Mouse (Mus musculus) neural tube, embryonic 13.5 days (tissue): ENCODE results near the gene Klhl42. TPM values are rescaled to one million over a fixed set of nuclear protein-coding genes. Genes with fewer than 3 reads are reported as not detected.

Experiments used
- ATAC-seq: fragments of 200-750 bp; cut with Nextera tagmentation; 2 replicates; pipeline ENCODE4 v1.8.0; 2017; ENCODE audit warnings: low read depth, mild to moderate bottlenecking, moderate TSS enrichment, moderate library complexity
- H3K27ac ChIP-seq: fragments of 300-500 bp; sonication (generic); replicated peaks from 2 replicates; pipeline ENCODE4 v1.5.1; 2015; ENCODE audit warnings: moderate library complexity, mild to moderate bottlenecking, inconsistent platforms
- H3K27me3 ChIP-seq: fragments of 300-500 bp; sonication (generic); 2 replicates; pipeline ENCODE4 v1.6.1; 2015; ENCODE audit warnings: mild to moderate bottlenecking, inconsistent platforms
- H3K36me3 ChIP-seq: fragments of 300-500 bp; sonication (generic); 2 replicates; pipeline ENCODE4 v1.6.1; 2015; ENCODE audit warnings: mild to moderate bottlenecking, inconsistent platforms
- H3K4me1 ChIP-seq: fragments of 300-500 bp; sonication (generic); replicated peaks from 2 replicates; pipeline ENCODE4 v1.6.1; 2015; ENCODE audit warnings: inconsistent platforms
- H3K4me2 ChIP-seq: fragments of 300-500 bp; sonication (generic); 2 replicates; pipeline ENCODE4 v1.6.1; 2015; ENCODE audit warnings: inconsistent platforms, mild to moderate bottlenecking, moderate library complexity
- H3K4me3 ChIP-seq: fragments of 300-500 bp; sonication (generic); 2 replicates; pipeline ENCODE4 v1.5.1; 2015; ENCODE audit warnings: mild to moderate bottlenecking, inconsistent platforms
- H3K9ac ChIP-seq: fragments of 300-500 bp; sonication (generic); 2 replicates; pipeline ENCODE4 v1.6.1; 2015; ENCODE audit warnings: moderate library complexity, mild to moderate bottlenecking, inconsistent platforms
- H3K9me3 ChIP-seq: fragments of 300-500 bp; sonication (generic); 2 replicates; pipeline ENCODE4 v1.6.1; 2016; ENCODE audit warnings: inconsistent platforms
- WGBS: fragments of 180-500 bp; shearing (Covaris S2); methylation state at CpG from one replicate; pipeline ENCODE4 v1.1.7; 2015; 5-methylcytosine and 5-hydroxymethylcytosine counted together
- polyA plus RNA-seq: library from polyadenylated mRNA; unstranded; fragments of >200 nt; fragmentation: Nextera tagmentation; extraction: Ambion mirVana; gene quantifications from 2 replicates; pipeline ENCODE4 v1.2.1, GENCODE M21; 2015

Klhl42 gene
- polyA plus RNA-seq, 1 experiment from 2014 or later: 5.6 TPM

DNA sequence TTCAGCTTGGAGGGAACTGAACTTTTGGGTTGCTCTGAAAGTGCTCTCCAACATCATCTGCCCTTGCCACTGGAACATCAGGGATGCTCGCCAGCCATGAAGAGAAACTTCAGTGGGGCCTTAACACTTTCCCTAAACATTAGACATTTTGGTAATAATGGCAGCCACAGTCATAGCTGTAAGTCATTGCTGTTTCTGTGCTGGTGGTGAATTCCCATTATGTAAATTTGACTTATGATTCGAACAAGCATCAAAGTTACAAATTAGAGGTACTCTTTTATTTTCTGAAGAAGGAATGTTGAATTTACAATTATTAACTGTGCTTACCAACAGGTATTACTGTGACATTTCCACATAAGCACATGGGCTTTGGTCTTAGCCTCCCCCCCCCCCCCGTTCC, 27.0 kb downstream of the Klhl42 start:
- no peaks in the 10 kb centered on the region for H3K9me3 ChIP-seq
- H3K27ac ChIP-seq: no peak overlapping the region
- ATAC-seq: no peak
- no peaks in the 10 kb centered on the region for H3K4me1 ChIP-seq
- H3K4me3 ChIP-seq: no peak overlapping the region
- H3K27me3 ChIP-seq: no peaks in the 10 kb centered on the region
- WGBS: 88% methylated on average over 3 of the region's 3 CpGs
- no peak overlapping the region for H3K4me2 ChIP-seq
- H3K36me3 ChIP-seq: no peaks in the 10 kb centered on the region
- H3K9ac ChIP-seq: no peak overlapping the region

DNA sequence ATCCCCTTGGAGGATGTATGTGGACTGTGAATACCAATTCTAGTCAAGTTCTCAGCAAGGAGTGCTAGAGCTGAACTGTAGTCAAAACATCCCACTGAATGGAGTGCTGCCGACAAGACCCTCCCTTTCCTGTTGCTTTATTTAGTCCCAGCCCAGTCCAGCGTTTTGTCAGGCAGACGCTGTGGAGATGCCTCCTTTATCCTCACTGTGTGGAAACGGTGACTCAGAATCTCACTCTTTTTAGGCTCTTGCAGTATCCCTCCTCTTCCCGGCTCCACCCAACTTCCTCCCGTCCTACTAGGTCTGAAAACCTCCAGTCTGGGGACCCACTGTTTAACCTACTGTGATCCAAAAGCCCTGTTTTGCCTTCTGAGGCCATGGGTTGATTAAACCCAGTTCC, 30.1 kb downstream of the Klhl42 start:
- Histone ChIP-seq H3K27ac (no peak overlapping the region), H3K36me3 (no peaks in the 10 kb centered on the region), H3K4me1 (no peaks in the 10 kb centered on the region), H3K9ac (no peak overlapping the region), H3K4me2 (no peak overlapping the region), H3K9me3 (no peaks in the 10 kb centered on the region), H3K4me3 (no peak overlapping the region), H3K27me3 (no peaks in the 10 kb centered on the region)
- WGBS: 69% methylated on average over 6 of the region's 6 CpGs
- ATAC-seq: no peak

DNA sequence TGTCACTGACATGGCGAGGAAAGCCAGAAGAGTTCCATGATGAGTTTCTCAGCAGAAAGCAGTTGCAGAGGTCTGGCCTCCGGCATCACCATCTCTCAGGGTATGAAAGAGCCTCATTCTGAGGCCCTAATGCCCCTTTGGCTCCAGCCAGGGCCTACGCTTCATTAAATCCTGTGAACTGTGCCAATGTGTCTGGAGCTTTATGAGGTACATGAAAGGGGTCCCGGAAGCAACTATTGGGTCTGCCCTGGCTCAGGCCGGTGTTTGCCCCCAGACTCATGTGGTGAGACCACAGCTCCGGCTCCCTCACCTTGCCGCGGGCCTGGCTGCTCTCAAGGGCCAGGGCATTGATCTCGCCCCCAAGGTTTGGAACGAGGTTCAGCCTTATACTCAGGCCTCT, 36.1 kb downstream of the Klhl42 start:
- H3K36me3 ChIP-seq: no peaks in the 10 kb centered on the region
- H3K4me3 ChIP-seq: no peak overlapping the region
- H3K4me2 ChIP-seq: no peak overlapping the region
- H3K4me1 ChIP-seq: no peaks in the 10 kb centered on the region
- no peak for ATAC-seq
- no peak overlapping the region for H3K9ac ChIP-seq
- WGBS: 90% methylated on average over 10 of the region's 10 CpGs
- H3K27me3 ChIP-seq: no peaks in the 10 kb centered on the region
- H3K27ac ChIP-seq: no peak overlapping the region
- no peaks in the 10 kb centered on the region; the same call in 1 of the 2 replicates for H3K9me3 ChIP-seq

DNA sequence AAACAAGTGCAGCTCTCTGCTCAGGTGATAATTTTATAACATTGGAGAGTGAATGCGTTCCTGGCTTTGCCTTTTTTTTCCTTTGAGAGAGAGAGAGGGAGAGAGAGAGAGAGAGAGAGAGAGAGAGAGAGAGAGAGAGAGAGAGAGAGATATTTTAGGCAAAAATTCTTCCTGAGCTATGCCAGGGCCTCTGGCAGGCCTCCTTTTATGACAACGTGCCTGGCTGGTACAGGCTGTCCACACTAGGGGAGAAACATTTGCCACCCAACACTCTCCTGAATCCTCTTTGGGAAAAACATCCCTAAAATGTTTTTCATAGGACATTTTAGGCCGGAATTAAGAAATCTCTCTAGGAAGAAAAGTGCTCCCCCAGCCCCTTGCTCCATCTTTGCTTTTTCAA, 47.1 kb downstream of the Klhl42 start:
- Histone ChIP-seq H3K4me2 (no peak overlapping the region), H3K36me3 (no peaks in the 10 kb centered on the region), H3K4me3 (no peak overlapping the region), H3K9ac (no peak overlapping the region), H3K27me3 (no peaks in the 10 kb centered on the region), H3K27ac (no peak overlapping the region), H3K4me1 (no peaks in the 10 kb centered on the region), H3K9me3 (0 out of 2 replicates have a peak, but pooled peaks cover 3% of the 10 kb centered on the region)
- ATAC-seq: no peak
- 91% methylated on average over 3 of the region's 3 CpGs for WGBS

DNA sequence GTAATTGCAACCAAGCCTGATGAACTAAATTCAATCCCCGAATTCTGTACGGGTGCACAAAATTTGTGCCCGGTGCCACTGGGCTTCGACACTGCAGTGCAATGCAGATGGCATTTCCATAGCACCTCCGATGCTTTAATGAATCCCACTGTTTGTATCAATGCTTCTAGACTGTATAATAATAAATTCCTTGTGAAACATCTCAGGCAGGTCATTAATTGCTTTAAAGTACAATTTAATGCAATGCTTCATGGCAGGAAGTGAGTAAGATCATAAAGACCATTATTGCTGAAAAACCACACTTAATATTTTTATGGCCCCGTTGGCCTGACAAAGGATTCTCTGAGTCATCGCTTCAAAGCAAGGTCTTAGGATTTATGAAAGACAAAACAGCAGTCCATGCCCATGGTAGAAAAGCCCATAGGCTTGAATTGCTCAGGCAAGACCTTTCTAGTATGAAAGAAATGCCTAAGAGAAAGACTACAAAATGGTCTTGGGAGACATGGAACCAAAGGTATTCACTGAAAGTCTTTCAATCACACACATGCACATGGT, 49.5 kb downstream of the Klhl42 start:
- ATAC-seq: no peak
- Histone ChIP-seq H3K4me1 (peaks cover 12% of the 10 kb centered on the region), H3K9ac (no peak overlapping the region), H3K4me2 (no peak overlapping the region), H3K36me3 (no peaks in the 10 kb centered on the region), H3K9me3 (no peaks in the 10 kb centered on the region), H3K27me3 (no peaks in the 10 kb centered on the region), H3K27ac (no peak overlapping the region), H3K4me3 (no peak overlapping the region)
- WGBS: 90% methylated on average over 7 of the region's 7 CpGs

DNA sequence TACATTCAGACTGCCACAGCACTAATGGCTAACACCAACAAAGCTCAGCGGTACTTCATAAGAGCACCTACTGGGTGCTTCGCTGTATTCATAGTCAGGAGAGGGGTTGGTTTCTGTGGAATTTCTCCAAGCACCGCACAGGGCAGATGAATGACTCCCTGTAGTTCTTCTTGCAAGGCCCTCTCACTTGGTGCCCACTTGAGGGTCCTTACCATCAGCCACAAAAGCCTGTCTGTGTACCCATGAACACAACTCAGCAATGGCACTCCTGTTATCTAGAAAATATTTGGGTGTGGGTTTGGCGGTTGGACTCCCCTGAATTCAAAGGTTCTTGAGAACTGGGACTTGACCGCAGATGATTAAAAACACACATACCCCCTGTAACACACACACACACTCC, 53.5 kb downstream of the Klhl42 start:
- no peak for ATAC-seq
- no peak overlapping the region for H3K4me2 ChIP-seq
- H3K27me3 ChIP-seq: no peaks in the 10 kb centered on the region
- H3K4me3 ChIP-seq: no peak overlapping the region
- no peak overlapping the region for H3K27ac ChIP-seq
- 89% methylated on average over 5 of the region's 5 CpGs for WGBS
- H3K36me3 ChIP-seq: no peaks in the 10 kb centered on the region
- no peak overlapping the region for H3K9ac ChIP-seq
- peaks cover 15% of the 10 kb centered on the region for H3K4me1 ChIP-seq
- no peaks in the 10 kb centered on the region for H3K9me3 ChIP-seq

DNA sequence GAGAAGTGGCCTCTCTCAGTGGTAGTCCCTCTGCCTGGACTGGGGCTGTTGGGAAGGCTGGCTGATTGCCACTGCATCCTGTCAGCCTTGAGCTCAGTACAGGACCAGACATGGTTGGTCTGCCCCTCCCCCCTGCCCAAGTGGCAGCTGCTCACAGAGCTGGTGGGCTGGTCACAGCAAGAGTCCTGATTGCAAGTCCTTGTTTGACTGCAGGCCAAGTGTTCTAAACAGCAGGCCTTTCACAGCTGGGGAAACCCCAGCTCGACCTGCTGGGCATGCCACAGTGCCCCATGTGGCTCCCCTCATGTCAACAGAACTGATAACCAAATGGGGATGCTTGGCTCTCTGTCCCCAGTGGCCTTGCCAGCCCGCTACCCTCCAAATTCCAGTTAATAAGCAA, 54.1 kb downstream of the Klhl42 start:
- 14% methylated on average over 2 of the region's 2 CpGs for whole genome bisulfite sequencing
- peaks cover 15% of the 10 kb centered on the region for H3K4me1 ChIP-seq
- ATAC-seq: peak; percentile 97
- no peak overlapping the region for H3K27ac ChIP-seq
- no peak overlapping the region for H3K9ac ChIP-seq
- H3K36me3 ChIP-seq: no peaks in the 10 kb centered on the region
- no peaks in the 10 kb centered on the region for H3K27me3 ChIP-seq
- H3K9me3 ChIP-seq: no peaks in the 10 kb centered on the region
- H3K4me3 ChIP-seq: no peak overlapping the region
- no peak overlapping the region for H3K4me2 ChIP-seq

DNA sequence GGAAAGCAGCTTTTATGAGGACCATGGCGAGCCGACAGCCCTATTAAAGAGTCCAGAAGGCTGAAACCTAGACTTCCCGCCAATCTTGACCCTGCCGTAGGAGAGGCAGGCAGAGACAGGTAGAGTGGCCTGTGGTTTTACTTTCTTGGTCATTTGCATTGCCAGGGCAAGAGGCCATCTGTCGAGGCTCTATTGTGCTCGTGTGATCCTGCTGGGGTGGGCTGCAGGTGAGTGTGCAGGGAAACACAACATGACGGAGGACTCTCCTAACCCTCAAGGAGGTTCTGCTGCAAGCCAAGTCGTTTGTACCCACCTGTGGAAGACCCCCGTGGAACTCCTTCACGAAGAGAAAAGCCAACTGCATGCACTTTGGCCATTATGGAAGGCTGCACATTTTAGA, 54.6 kb downstream of the Klhl42 start:
- Histone ChIP-seq H3K27ac (no peak overlapping the region), H3K4me1 (peaks cover 15% of the 10 kb centered on the region), H3K9me3 (no peaks in the 10 kb centered on the region), H3K27me3 (no peaks in the 10 kb centered on the region), H3K36me3 (no peaks in the 10 kb centered on the region), H3K4me3 (no peak overlapping the region), H3K4me2 (no peak overlapping the region), H3K9ac (no peak overlapping the region)
- ATAC-seq: no peak
- 60% methylated on average over 10 of the region's 10 CpGs for WGBS

DNA sequence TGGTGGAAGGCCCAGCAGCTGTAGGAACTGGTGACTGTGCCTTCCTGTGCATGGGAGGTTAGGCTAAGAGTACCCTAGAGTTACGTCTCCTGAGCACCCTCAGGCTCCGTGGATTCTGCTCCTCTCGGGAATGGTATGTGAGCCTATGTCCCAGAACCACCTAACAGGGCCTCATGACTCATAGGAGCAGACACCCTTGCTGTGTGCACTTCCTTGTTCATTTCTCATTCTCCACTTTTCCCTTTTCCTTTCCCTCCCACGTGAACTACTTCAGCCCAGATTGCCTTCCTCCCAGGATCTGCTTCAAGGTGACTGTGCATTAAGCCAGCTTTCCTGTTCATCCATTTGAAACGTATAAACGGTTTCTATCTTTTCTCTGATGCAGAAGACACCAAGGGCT, 59.9 kb downstream of the Klhl42 start:
- H3K9me3 ChIP-seq: no peaks in the 10 kb centered on the region
- no peak overlapping the region for H3K4me2 ChIP-seq
- no peaks in the 10 kb centered on the region for H3K36me3 ChIP-seq
- H3K4me3 ChIP-seq: no peak overlapping the region
- no peaks in the 10 kb centered on the region for H3K4me1 ChIP-seq
- 89% methylated on average over 6 of the region's 6 CpGs for WGBS
- no peak overlapping the region for H3K27ac ChIP-seq
- no peak overlapping the region for H3K9ac ChIP-seq
- ATAC-seq: no peak
- no peaks in the 10 kb centered on the region for H3K27me3 ChIP-seq

DNA sequence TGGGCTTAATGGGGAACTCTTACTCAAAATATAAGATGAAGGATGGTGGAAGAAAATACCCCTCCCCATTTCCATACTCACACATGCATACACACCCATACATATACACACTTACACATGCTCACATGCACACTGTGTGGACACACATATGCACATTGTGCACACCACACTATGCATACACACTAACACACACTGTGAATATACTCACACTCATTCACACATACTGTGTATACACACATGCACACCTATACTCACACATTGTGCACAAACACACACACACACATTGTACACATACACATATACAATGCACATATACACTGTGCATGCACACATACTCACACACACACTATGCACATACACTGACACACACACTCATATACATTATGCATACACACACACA, 60.7 kb downstream of the Klhl42 start:
- Histone ChIP-seq H3K4me2 (no peak overlapping the region), H3K9me3 (no peaks in the 10 kb centered on the region), H3K4me1 (no peaks in the 10 kb centered on the region), H3K9ac (no peak overlapping the region), H3K27ac (no peak overlapping the region), H3K36me3 (no peaks in the 10 kb centered on the region), H3K4me3 (no peak overlapping the region), H3K27me3 (no peaks in the 10 kb centered on the region)
- ATAC-seq: no peak

DNA sequence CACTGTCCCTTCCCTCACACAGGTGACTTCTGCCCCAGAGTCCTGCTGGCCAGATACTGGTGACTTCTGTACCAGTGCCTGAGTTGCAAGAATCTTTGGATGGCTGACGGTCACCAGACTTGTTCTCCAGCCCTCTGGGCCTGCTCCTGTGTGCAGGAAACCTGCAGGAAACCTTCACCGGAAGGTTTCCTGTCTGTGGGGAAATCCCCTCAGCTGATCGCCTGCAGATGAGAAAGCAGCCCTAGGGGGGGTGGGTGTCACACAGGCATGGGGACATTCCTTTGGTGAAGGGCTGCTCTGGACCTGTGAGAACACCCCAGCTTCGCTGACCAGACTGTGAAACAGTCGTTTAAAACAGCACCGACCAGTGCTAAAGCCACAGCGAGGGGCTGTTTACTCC, 63.9 kb downstream of the Klhl42 start:
- no peaks in the 10 kb centered on the region for H3K9me3 ChIP-seq
- no peak for ATAC-seq
- WGBS: 84% methylated on average over 7 of the region's 7 CpGs
- H3K36me3 ChIP-seq: no peaks in the 10 kb centered on the region
- no peak overlapping the region for H3K4me2 ChIP-seq
- H3K27me3 ChIP-seq: no peaks in the 10 kb centered on the region
- H3K9ac ChIP-seq: no peak overlapping the region
- no peak overlapping the region for H3K27ac ChIP-seq
- no peaks in the 10 kb centered on the region for H3K4me1 ChIP-seq
- no peak overlapping the region for H3K4me3 ChIP-seq

DNA sequence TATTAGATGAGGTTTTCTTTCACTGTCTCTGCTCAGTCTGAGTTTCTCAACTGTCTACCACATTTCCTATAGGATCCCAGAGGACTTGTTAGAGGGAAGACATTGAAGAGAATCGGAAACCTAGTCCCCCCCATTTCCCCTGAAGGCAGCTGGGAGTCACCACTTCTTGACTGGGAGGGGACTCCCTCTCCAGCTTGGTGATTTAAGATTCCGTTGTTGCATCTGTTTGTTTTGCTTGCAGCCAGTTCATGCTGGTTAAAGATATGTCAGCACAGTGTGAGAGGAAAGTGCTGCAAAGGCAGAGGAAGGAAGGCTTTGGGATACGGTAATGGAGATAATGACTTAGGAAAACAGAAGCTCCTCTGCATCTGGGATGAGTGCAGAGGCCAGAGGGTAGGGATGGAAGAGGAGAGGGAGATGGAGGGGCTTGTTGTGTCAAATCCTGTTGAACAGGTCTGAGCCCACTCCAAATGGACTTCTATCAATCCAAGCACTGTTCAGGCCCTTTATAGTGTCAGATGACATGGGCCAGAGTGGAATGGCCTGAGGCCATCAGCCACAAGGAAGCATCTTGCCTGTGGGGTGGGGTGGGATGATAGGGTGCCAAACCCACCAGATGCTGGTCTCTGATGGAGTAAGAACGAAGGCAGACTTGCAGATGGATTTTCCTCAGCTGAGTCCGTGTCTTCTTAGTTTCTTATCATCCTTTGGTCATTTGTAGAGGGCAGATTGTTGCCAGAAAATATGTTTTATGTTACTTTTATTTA, 70.8 kb downstream of the Klhl42 start:
- no peaks in the 10 kb centered on the region for H3K27me3 ChIP-seq
- H3K4me1 ChIP-seq: no peaks in the 10 kb centered on the region
- H3K9ac ChIP-seq: no peak overlapping the region
- 67% methylated on average over 5 of the region's 5 CpGs for whole genome bisulfite sequencing
- no peak overlapping the region for H3K4me3 ChIP-seq
- H3K9me3 ChIP-seq: no peaks in the 10 kb centered on the region
- ATAC-seq: no peak
- H3K4me2 ChIP-seq: no peak overlapping the region
- no peak overlapping the region for H3K27ac ChIP-seq
- H3K36me3 ChIP-seq: no peaks in the 10 kb centered on the region
